Mouse (Mus musculus): ENCODE measurements around the gene Stab1.

GRCm38 (mm10) chr14:31165458-31165857, 3.0 kb downstream of the Stab1 start:
- no peak for TF ChIP-seq USF1 (IDR thresholded peaks at IDR 0.05; ENCODE audit: low read depth)
- no peak for TF ChIP-seq MAX (IDR thresholded peaks at IDR 0.05; ENCODE audit: low read depth)
- no peak for TF ChIP-seq POLR2A (IDR thresholded peaks at IDR 0.05; ENCODE audit: insufficient read length, low read depth)
- TF ChIP-seq E2F4 (IDR thresholded peaks at IDR 0.05; ENCODE audit: insufficient read depth): no peak
- no peak for TF ChIP-seq CEBPB (IDR thresholded peaks at IDR 0.05; ENCODE audit: insufficient read depth, poor library complexity, severe bottlenecking)
- TF ChIP-seq MYOD1 (IDR thresholded peaks at IDR 0.05; ENCODE audit: control insufficient read depth in 1 of 3, insufficient read length in 2 of 3, low read depth in 2 of 3): no peak
- TF ChIP-seq TCF12 (IDR thresholded peaks at IDR 0.05; ENCODE audit: insufficient read depth, poor library complexity, severe bottlenecking): no peak
- no peak for TF ChIP-seq POLR2AphosphoS2 (IDR thresholded peaks at IDR 0.05; ENCODE audit: insufficient read length, low read depth)
- TF ChIP-seq REST (IDR thresholded peaks at IDR 0.05; ENCODE audit: insufficient read depth, insufficient read length): no peak

Data from myocyte (in vitro differentiated cells).